Mouse (Mus musculus) spleen, adult 10 weeks (tissue): ENCODE results near the gene Actrt2. TPM values are rescaled to one million over a fixed set of nuclear protein-coding genes. Genes with fewer than 3 reads are reported as not detected.

Experiments used
- polyA plus RNA-seq: library from polyadenylated mRNA; stranded (reverse); fragments of 350-450 nt; fragmentation: Illumina TruSeq; extraction: RNeasy Lipid Tissue Mini Kit (QIAGEN cat#74804); gene quantifications from one replicate; pipeline ENCODE4 v1.2.3, GENCODE M21; 2015; ENCODE audit warnings: low replicate concordance; ENCODE audit not compliant: insufficient read depth

Gene Actrt2
- polyA plus RNA-seq: not detected

DNA sequence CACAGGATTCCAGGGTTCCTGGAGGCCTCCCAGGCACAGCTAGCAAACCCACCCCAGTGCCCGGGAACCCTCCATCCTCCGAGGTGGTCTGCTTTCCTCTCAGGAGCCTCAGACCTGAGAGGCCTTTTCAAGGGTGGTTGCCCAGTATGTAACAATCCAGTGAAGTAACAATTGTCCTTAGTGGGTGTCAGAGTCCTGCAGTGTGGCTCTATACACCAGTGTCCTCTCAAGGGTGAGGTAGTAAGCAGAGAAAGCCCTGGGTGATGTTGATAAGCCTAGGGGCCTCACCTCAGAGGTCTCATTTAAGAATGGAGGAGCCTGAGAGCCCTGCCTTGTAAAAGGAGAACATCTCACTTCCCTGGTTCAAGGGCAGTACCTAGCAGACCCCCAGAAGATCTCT, at the start of gene Actrt2:
Gene Actrt2, minus strand, starts transcription at position 101 of the 400 bp plus-strand sequence.

DNA sequence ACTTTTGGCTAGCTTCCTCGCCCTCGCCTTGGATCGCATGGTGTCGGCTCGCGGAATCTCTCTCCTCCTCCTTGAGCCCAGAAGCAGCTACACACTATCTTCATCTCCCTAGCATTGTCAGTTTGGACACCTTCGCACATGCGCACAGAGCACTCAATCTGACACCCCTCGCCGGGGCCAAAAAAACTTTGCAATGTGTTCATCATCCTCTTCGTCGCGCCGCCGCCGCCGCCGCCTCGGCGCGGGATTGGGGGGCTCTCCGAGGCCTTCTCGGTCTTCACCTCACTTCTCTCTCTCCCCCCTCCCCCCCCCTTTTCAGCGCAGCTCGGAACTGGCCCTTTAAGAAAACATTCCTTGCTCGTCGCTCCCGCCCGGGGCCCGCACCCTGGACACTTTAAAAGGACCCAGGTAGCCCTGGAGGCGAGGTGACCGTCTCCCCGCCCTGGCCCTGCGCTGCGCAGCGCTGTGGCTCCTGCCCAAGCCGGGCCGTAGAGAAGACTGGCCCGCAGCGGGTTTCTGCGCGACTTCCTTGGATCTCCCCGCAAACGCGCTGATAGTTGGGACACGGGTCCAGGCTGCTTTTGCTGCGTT, 30.9 kb downstream of the Actrt2 start, which contains the start of gene Prdm16:
Gene Prdm16, minus strand, starts transcription at position 153 of the 591 bp plus-strand sequence.

Other genes starting within 250 kb of the Actrt2 start
- 1.4 TPM for gene Prdm16, start 31.0 kb downstream of the Actrt2 start, polyA plus RNA-seq
- gene Ttc34, start 169.6 kb upstream of the Actrt2 start, polyA plus RNA-seq: not detected
- not detected for gene Mmel1, start 201.7 kb upstream of the Actrt2 start, polyA plus RNA-seq
- gene Fam213b, start 231.3 kb upstream of the Actrt2 start, polyA plus RNA-seq: 13.9 TPM